Mouse (Mus musculus) spleen, adult 18-20 months (tissue): ENCODE data around the gene Ubxn7.

ENCODE experiments used
- DNase-seq, 2 experiments: peaks; one replicate each; pipeline ENCODE4 v3.0.0; 2022; ENCODE audit warnings: mixed read lengths in 2 of 2

Gene Ubxn7

GRCm38 (mm10) chr16:32434691-32435090, 102.6 kb downstream of the Ubxn7 start:
- no peak for DNase-seq

GRCm38 (mm10) chr16:32436657-32437056, 104.6 kb downstream of the Ubxn7 start:
- DNase-seq: no peak

GRCm38 (mm10) chr16:32437266-32437665, 105.2 kb downstream of the Ubxn7 start:
- no peak for DNase-seq

- no peak for DNase-seq
These were observed 109.4 kb downstream of the Ubxn7 start for GRCm38 (mm10) chr16:32441432-32441831.
